21 mouse cellular contexts compared by ENCODE assay signal in the genomic region with DNA sequence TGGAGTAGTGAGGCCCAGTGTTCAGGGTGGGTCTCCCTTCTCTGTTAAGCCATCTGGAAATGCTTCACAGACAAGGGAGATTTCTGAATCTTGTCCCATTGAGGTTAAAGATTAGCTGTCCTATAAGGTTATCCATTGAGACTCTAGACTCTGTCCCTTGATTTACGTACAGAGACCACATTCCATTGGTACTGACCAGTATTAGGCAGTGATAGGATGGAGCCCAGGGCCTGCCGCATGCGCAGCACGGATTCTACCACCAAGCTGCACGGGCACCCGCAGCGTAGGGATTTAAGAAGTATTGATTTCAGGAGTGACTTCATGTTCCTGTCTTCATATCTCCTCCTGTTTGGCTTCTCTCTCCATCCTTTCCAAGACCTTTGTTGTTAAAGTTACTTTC. TPM values are rescaled to one million over a fixed set of nuclear protein-coding genes. Genes with fewer than 3 reads are reported as not detected.
DNase-seq lines count a peak whose midpoint lies in the region; ATAC-seq lines count a peak whose summit lies in the region.
"Had no signal": no experiment of that assay in that cellular context is flagged by ENCODE, and none has a peak within 500 bp of the region (broad histone marks: within the 10 kb centered on the region; RNA-seq: fewer than 3 reads in every experiment).

No protein-coding gene starts in this region.

- no peaks in the 10 kb centered on the region for H3K27me3 ChIP-seq in heart, embryonic 10.5 days (ENCODE audit: insufficient read depth, poor library complexity, severe bottlenecking)
- H3K27me3 ChIP-seq in kidney, embryonic 16.5 days (ENCODE audit: insufficient read depth, low read length): no peaks in the 10 kb centered on the region
- no peaks in the 10 kb centered on the region for H3K27me3 ChIP-seq in kidney, embryonic 14.5 days (ENCODE audit: control insufficient read depth, insufficient read depth, low read length)
- no peaks in the 10 kb centered on the region for H3K27me3 ChIP-seq in limb, embryonic 10.5 days (ENCODE audit: low read depth, poor library complexity, severe bottlenecking)
- H3K27me3 ChIP-seq: embryonic facial prominence, embryonic 12.5 days; forebrain, embryonic 13.5 days; forebrain, embryonic 15.5 days had no signal

- H3K9ac ChIP-seq in kidney, embryonic 16.5 days (replicated peaks; ENCODE audit: low read length): no peak overlapping the region
- no peak overlapping the region for H3K9ac ChIP-seq in kidney, embryonic 14.5 days (ENCODE audit: low read depth, low read length)
- H3K9ac ChIP-seq: embryonic facial prominence, embryonic 12.5 days; forebrain, embryonic 13.5 days; forebrain, embryonic 15.5 days had no signal

- intact Hi-C loops in heart, postnatal 10 days (cut with DNase I): no loop called here

- no peaks in the 10 kb centered on the region for H3K4me1 ChIP-seq in heart, embryonic 10.5 days
- peaks cover 7% of the 10 kb centered on the region; the same call in 1 of the 2 replicates for H3K4me1 ChIP-seq in kidney, embryonic 16.5 days (ENCODE audit: insufficient read depth, low read length)
- H3K4me1 ChIP-seq in kidney, embryonic 14.5 days (ENCODE audit: control insufficient read depth, insufficient read depth, low read length): no peaks in the 10 kb centered on the region
- 0 out of 2 replicates have a peak, but pooled peaks cover 4% of the 10 kb centered on the region for H3K4me1 ChIP-seq in limb, embryonic 10.5 days
- H3K4me1 ChIP-seq: embryonic facial prominence, embryonic 10.5 days; embryonic facial prominence, embryonic 12.5 days; forebrain, embryonic 13.5 days; forebrain, embryonic 15.5 days had no signal

- peak; percentile 35 for DNase-seq in heart, embryonic 10.5 days (ENCODE audit: low spot score)
- DNase-seq in heart, postnatal 10 days: no peak
- DNase-seq in limb, embryonic 10.5 days (ENCODE audit: low spot score): peak; percentile 15
- peak; percentile 32 for DNase-seq in yolk sac, embryonic 10.5 days (ENCODE audit: low spot score)
- no peak for DNase-seq in embryo, embryonic 10 days (ENCODE audit: low spot score)
- DNase-seq: adrenal gland, adult 2 months; adrenal gland, postnatal 10 days; adrenal gland, postnatal 25 days; cerebellum, adult 11 months; cerebellum, adult 18-20 months; cerebellum, adult 8-10 months; cerebellum, adult 9-11 months; cerebellum, postnatal 14 days; cerebellum, postnatal 36 days had no signal

- H3K36me3 ChIP-seq in heart, embryonic 10.5 days: peaks cover 9% of the 10 kb centered on the region; the same call in 1 of the 2 replicates
- peaks cover 25% of the 10 kb centered on the region for H3K36me3 ChIP-seq in kidney, embryonic 16.5 days (ENCODE audit: insufficient read depth, low read length)
- H3K36me3 ChIP-seq in kidney, embryonic 14.5 days (ENCODE audit: control insufficient read depth, insufficient read depth, low read length): peaks cover 42% of the 10 kb centered on the region
- peaks cover 28% of the 10 kb centered on the region for H3K36me3 ChIP-seq in limb, embryonic 10.5 days
- H3K36me3 ChIP-seq: forebrain, embryonic 15.5 days had no signal

- no peaks in the 10 kb centered on the region for H3K9me3 ChIP-seq in heart, embryonic 10.5 days
- no peaks in the 10 kb centered on the region for H3K9me3 ChIP-seq in kidney, embryonic 16.5 days (ENCODE audit: low read length)
- no peaks in the 10 kb centered on the region for H3K9me3 ChIP-seq in kidney, embryonic 14.5 days (ENCODE audit: control insufficient read depth, low read length)
- no peaks in the 10 kb centered on the region for H3K9me3 ChIP-seq in limb, embryonic 10.5 days (replicated peaks)
- H3K9me3 ChIP-seq: embryonic facial prominence, embryonic 10.5 days; embryonic facial prominence, embryonic 12.5 days; forebrain, embryonic 13.5 days; forebrain, embryonic 15.5 days had no signal

- no peak overlapping the region for H3K4me2 ChIP-seq in kidney, embryonic 16.5 days (replicated peaks; ENCODE audit: low read depth, low read length)
- H3K4me2 ChIP-seq in kidney, embryonic 14.5 days (replicated peaks; ENCODE audit: low read depth, low read length): no peak overlapping the region
- H3K4me2 ChIP-seq: embryonic facial prominence, embryonic 12.5 days; forebrain, embryonic 13.5 days; forebrain, embryonic 15.5 days had no signal

- ATAC-seq in kidney, embryonic 16.5 days (ENCODE audit: low FRiP score, low TSS enrichment): peak; percentile 70; the same call in 1 of the 2 replicates
- no peak for ATAC-seq in kidney, embryonic 14.5 days (ENCODE audit: low FRiP score, low TSS enrichment)
- ATAC-seq: forebrain, embryonic 13.5 days; forebrain, embryonic 15.5 days had no signal

- WGBS in heart, embryonic 10.5 days: 94% methylated on average over 7 of the region's 7 CpGs
- 92% methylated on average over 7 of the region's 7 CpGs for WGBS in kidney, embryonic 16.5 days
- 97% methylated on average over 7 of the region's 7 CpGs for WGBS in kidney, embryonic 14.5 days
- WGBS in limb, embryonic 10.5 days: 96% methylated on average over 7 of the region's 7 CpGs

- H3K4me3 ChIP-seq in heart, embryonic 10.5 days: no peak overlapping the region
- H3K4me3 ChIP-seq in kidney, embryonic 16.5 days (ENCODE audit: low read length): no peak overlapping the region
- H3K4me3 ChIP-seq in kidney, embryonic 14.5 days (ENCODE audit: low read length): no peak overlapping the region
- H3K4me3 ChIP-seq in limb, embryonic 10.5 days: no peak overlapping the region
- H3K4me3 ChIP-seq: embryonic facial prominence, embryonic 10.5 days; embryonic facial prominence, embryonic 12.5 days; forebrain, embryonic 13.5 days; forebrain, embryonic 15.5 days had no signal

- no peak overlapping the region for H3K27ac ChIP-seq in heart, embryonic 10.5 days
- H3K27ac ChIP-seq in kidney, embryonic 16.5 days (ENCODE audit: low read length): no peak overlapping the region
- H3K27ac ChIP-seq in kidney, embryonic 14.5 days (ENCODE audit: low read depth, low read length): no peak overlapping the region
- H3K27ac ChIP-seq in limb, embryonic 10.5 days: no peak overlapping the region; the same call in 1 of the 2 replicates
- H3K27ac ChIP-seq: embryonic facial prominence, embryonic 10.5 days; embryonic facial prominence, embryonic 12.5 days; forebrain, embryonic 13.5 days; forebrain, embryonic 15.5 days had no signal

RNA-seq across cellular contexts. Expression of a gene that starts 36.2 kb away (rescaled TPM):
- polyA plus RNA-seq in heart, embryonic 10.5 days (2016; fragmentation: Nextera tagmentation; extraction: Ambion mirVana): 9.9 and 17.2 TPM in 2 replicates
- total RNA-seq in heart, postnatal 10 days (2021): 1 to 10 TPM; 4.3 to 5.0 TPM
- 54.9 and 56.9 TPM in 2 replicates for polyA plus RNA-seq in kidney, embryonic 16.5 days (2015; fragmentation: Nextera tagmentation; extraction: Ambion mirVana)
- polyA plus RNA-seq in kidney, embryonic 14.5 days (2014; fragmentation: Nextera tagmentation; extraction: Ambion mirVana): 48.7 and 57.3 TPM in 2 replicates
- polyA plus RNA-seq in limb, embryonic 10.5 days (2016; fragmentation: Nextera tagmentation; extraction: Ambion mirVana): 25.5 and 33.4 TPM in 2 replicates
- total RNA-seq: MEL had no signal

Comparison
In these comparisons a context has a peak if more than half of its experiments do, and no peak if none do; other contexts are left out.
1. DNase-seq: peak in heart, embryonic 10.5 days (single experiment), limb, embryonic 10.5 days (single experiment) and yolk sac, embryonic 10.5 days (single experiment); none in heart, postnatal 10 days (0 of 2) and embryo, embryonic 10 days (single experiment).